Mouse (Mus musculus): ENCODE data around the gene Sorcs3.
A peak's percentile ranks its signal among the peaks of the same experiment; 100 is the strongest.

Sorcs3 gene

DNA sequence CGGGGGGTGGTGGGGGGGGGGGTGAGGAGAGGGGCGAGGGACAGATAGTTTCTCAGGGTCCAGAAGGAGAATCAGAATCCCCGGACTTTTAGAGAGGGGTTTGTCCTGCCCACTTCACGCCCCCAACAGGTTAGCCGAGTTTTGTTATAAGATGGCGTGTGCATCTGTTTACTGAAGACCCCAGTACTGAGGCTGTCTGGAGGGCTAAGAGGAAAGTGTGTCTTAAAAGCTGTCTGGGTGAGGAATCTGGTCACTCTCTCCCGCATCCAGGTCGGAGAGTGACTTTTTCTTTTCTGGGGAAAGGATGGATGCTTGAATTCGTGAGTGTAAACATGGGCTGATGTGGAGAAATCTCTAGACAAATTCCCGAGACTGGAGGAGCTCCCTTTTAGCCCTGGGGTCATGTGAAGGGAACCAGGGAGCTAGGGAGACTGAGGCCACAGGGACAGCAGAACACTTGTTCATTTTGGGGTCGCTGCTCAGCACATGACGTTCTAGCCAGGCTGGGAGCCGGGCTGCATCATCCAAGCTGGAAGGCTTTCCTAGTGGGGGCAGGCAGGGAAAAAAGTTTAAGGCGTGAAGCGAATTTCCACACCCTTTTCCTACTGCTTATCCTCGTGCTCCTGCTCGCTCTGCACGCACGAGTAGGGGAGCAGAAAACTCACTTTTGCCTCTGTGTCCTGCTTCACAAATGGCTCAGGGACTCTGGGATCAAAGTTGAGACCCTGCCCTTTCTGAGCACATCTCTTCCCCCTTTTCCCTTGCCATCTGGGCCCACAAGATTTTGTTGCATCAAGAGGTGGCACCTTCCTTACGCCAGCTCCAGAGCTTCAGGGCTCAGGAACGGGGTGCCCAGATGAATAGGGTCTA is 1.3 kb downstream of the Sorcs3 start:
- no peak overlapping the region for H3K4me3 ChIP-seq (replicated peaks; ENCODE audit: low read length)
- TF ChIP-seq POU5F1 (IDR thresholded peaks at IDR 0.05; ENCODE audit: borderline replicate concordance, low read length) (no peak), CTCF (conservative IDR thresholded peaks at IDR 0.05; ENCODE audit: low read length) (no peak)
- peaks cover 3% of the 10 kb centered on the region; the same call in 1 of the 2 replicates for H3K9me3 ChIP-seq (ENCODE audit: low read length)
- no peaks in the 10 kb centered on the region for H3K36me3 ChIP-seq (ENCODE audit: insufficient read depth, low read length)
- peaks cover 16% of the 10 kb centered on the region for H3K4me1 ChIP-seq (replicated peaks; ENCODE audit: low read depth, low read length)
- H3K27me3 ChIP-seq (ENCODE audit: insufficient read depth, low read length), result peaks cover 80% of the 10 kb centered on the region

DNA sequence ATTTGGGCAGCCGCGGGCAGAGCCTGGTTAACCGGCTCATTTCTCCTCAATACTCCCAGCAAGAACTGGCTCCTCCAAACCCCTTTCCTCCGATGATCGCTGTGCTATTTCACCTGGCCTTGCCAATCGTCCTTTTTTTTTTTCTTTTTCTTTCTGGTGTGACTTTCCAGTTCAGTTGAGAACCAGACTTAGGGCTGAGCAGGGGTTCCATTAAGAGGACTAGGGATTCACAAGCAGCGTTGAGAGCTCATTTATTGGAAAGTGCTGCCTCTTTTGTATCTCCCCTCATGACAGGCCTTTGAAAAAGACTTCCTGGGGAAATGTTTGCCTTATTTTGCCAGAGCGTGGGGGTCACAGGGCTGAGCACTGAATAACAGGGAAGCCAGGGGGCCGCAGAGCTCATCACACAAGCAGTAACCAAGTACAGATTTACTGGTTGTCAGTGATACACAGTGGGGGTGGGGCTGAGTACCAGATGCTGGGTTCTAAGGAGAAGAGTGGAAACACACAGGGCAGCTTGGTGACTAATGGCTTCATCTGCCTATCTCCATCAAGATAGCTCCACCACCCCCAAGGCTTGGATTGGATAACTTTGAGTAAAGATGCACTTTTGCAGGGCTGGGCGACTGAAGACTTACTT is 2.0 kb downstream of the Sorcs3 start:
- Histone ChIP-seq H3K9me3 (ENCODE audit: low read length) (peaks cover 7% of the 10 kb centered on the region; the same call in 1 of the 2 replicates), H3K4me3 (replicated peaks; ENCODE audit: low read length) (no peak overlapping the region), H3K36me3 (ENCODE audit: insufficient read depth, low read length) (no peaks in the 10 kb centered on the region), H3K27me3 (ENCODE audit: insufficient read depth, low read length) (peaks cover 82% of the 10 kb centered on the region), H3K4me1 (replicated peaks; ENCODE audit: low read depth, low read length) (peaks cover 16% of the 10 kb centered on the region)
- TF ChIP-seq POU5F1 (IDR thresholded peaks at IDR 0.05; ENCODE audit: borderline replicate concordance, low read length) (no peak), CTCF (conservative IDR thresholded peaks at IDR 0.05; ENCODE audit: low read length) (no peak), NANOG (IDR thresholded peaks at IDR 0.05; ENCODE audit: borderline replicate concordance, low read length) (no peak)

DNA sequence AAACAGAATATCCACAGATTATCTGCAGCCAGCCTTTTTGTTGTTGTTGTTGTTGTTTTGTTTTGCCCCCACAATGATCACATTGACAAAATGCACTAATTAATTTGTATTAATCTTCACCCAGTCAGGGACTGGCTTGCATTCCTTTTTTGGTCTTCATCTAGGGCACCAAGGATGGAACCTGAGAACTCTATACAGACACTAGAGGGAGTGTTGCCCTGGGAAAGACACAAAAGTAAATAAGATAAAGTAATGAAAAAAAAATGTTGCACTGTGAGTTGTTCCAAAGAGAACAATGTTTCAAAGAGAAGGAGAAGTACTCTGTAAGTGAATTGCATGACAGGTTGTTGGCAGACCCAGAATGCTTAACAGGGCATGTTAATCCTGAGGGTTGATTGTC is 9.6 kb downstream of the Sorcs3 start:
- H3K27me3 ChIP-seq (ENCODE audit: insufficient read depth, low read length), result peaks cover 11% of the 10 kb centered on the region
- H3K9me3 ChIP-seq (ENCODE audit: low read length), result peaks cover 7% of the 10 kb centered on the region; the same call in 1 of the 2 replicates
- no peaks in the 10 kb centered on the region for H3K36me3 ChIP-seq (ENCODE audit: insufficient read depth, low read length)
- no peak overlapping the region for H3K4me3 ChIP-seq (replicated peaks; ENCODE audit: low read length)
- no peak for TF ChIP-seq POU5F1 (IDR thresholded peaks at IDR 0.05; ENCODE audit: borderline replicate concordance, low read length)
- TF ChIP-seq NANOG (IDR thresholded peaks at IDR 0.05; ENCODE audit: borderline replicate concordance, low read length), result no peak
- no peak for TF ChIP-seq CTCF (conservative IDR thresholded peaks at IDR 0.05; ENCODE audit: low read length)
- no peaks in the 10 kb centered on the region for H3K4me1 ChIP-seq (replicated peaks; ENCODE audit: low read depth, low read length)

DNA sequence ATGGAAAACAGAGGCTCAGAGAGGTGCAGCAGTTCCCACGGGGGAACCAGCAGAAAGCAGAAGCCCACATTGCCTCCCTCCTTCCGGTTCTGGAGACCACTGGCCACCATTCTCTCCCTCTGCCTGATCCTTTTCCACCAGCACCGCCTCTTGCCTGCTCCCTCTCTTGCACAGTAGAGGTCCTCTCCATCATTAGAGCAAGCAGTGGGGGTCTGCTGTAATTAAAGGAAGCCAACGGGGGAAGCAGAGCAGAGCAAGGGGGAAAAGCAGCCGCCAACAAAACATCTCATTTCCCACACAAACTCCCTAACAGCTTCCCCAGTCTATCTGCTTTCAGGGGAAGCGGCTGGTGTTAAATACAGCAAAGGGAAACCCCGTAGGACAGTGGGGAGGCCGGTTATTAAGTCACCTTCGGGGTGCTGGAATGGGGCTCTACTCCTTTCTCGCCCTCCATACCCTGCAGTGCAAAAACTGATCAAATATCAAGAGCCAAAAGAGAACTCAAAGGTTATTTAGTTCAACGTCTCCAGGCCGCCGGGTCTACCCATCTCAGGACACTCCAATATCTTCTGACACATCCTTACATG is 32.1 kb downstream of the Sorcs3 start:
- Histone ChIP-seq H3K9me3 (ENCODE audit: low read length) (peaks cover 6% of the 10 kb centered on the region; the same call in 1 of the 2 replicates), H3K27me3 (ENCODE audit: insufficient read depth, low read length) (peaks cover 26% of the 10 kb centered on the region), H3K36me3 (ENCODE audit: insufficient read depth, low read length) (no peaks in the 10 kb centered on the region), H3K4me1 (replicated peaks; ENCODE audit: low read depth, low read length) (peaks cover 15% of the 10 kb centered on the region), H3K4me3 (replicated peaks; ENCODE audit: low read length) (no peak overlapping the region)
- TF ChIP-seq NANOG (IDR thresholded peaks at IDR 0.05; ENCODE audit: borderline replicate concordance, low read length) (no peak), CTCF (conservative IDR thresholded peaks at IDR 0.05; ENCODE audit: low read length) (no peak), POU5F1 (IDR thresholded peaks at IDR 0.05; ENCODE audit: borderline replicate concordance, low read length) (no peak)

DNA sequence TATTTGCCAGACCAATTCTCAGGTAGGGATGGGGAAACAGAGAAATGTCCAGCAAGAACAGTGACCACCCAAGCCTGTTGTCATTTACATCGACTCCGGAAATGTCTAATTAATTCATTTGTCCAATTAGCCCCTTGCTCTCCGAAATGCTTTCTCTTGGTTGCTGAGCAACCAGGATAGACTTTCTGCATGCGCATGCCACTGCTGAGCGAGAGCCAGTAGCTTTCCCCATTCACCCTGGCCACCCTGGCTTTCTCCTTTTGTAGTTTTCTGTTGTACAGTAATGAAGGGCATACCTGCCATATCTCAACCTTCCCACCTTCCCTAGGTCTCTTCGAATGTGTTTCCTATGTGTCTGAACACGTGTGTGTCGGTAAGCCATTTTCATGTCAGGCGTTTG is 32.6 kb downstream of the Sorcs3 start:
- Histone ChIP-seq H3K36me3 (ENCODE audit: insufficient read depth, low read length) (no peaks in the 10 kb centered on the region), H3K27me3 (ENCODE audit: insufficient read depth, low read length) (peaks cover 26% of the 10 kb centered on the region), H3K9me3 (ENCODE audit: low read length) (peaks cover 6% of the 10 kb centered on the region; the same call in 1 of the 2 replicates), H3K4me1 (replicated peaks; ENCODE audit: low read depth, low read length) (peaks cover 15% of the 10 kb centered on the region), H3K4me3 (replicated peaks; ENCODE audit: low read length) (no peak overlapping the region)
- TF ChIP-seq NANOG (IDR thresholded peaks at IDR 0.05; ENCODE audit: borderline replicate concordance, low read length), result peak; percentile 44; the same call in 1 of the 2 replicates
- TF ChIP-seq CTCF (conservative IDR thresholded peaks at IDR 0.05; ENCODE audit: low read length), result no peak

DNA sequence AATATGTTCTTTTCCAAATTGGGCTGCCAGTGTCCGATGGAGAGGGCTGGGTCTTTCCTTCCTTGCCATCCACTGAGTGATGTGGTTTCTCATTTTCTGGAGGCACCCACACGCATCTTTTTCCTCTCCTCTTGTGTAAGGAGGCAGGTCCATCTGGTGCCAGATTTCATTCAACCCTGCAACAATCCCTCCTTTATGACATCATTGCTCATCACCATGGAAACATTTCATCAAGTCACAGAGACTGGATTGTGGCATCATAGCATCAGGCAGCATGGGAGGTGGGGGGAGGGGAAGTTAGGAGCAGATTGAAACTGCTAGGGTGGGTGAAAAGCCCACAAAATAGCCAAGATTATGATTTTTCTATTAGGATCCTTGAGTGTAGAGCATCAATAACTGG is 35.1 kb downstream of the Sorcs3 start:
- Histone ChIP-seq H3K4me1 (replicated peaks; ENCODE audit: low read depth, low read length) (peaks cover 15% of the 10 kb centered on the region), H3K4me3 (replicated peaks; ENCODE audit: low read length) (no peak overlapping the region), H3K27me3 (ENCODE audit: insufficient read depth, low read length) (peaks cover 23% of the 10 kb centered on the region), H3K9me3 (ENCODE audit: low read length) (peaks cover 6% of the 10 kb centered on the region; the same call in 1 of the 2 replicates), H3K36me3 (ENCODE audit: insufficient read depth, low read length) (no peaks in the 10 kb centered on the region)
- TF ChIP-seq NANOG (IDR thresholded peaks at IDR 0.05; ENCODE audit: borderline replicate concordance, low read length) (no peak), CTCF (conservative IDR thresholded peaks at IDR 0.05; ENCODE audit: low read length) (no peak), POU5F1 (IDR thresholded peaks at IDR 0.05; ENCODE audit: borderline replicate concordance, low read length) (no peak)

DNA sequence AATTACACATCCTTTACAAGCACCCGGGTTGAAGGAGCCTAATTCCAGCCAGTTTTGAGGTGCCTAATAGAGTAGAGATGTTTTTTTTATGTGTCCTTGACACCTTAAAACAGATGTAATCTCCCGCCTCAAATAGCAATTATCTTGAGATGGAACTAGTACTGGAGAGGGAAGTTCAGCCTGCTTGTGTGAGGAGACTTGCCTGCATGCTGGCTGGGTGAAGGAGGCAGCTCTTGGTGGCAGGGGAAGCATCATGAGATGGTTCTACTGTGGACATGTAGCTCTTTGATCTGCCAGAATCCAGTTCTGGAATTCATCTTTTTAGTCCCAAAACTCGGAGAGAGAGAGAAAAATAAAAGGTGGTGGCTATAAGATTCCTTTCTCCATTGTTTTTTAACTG is 38.2 kb downstream of the Sorcs3 start:
- Histone ChIP-seq H3K9me3 (ENCODE audit: low read length) (no peaks in the 10 kb centered on the region), H3K4me3 (replicated peaks; ENCODE audit: low read length) (no peak overlapping the region), H3K4me1 (replicated peaks; ENCODE audit: low read depth, low read length) (no peaks in the 10 kb centered on the region; the same call in 1 of the 2 replicates), H3K36me3 (ENCODE audit: insufficient read depth, low read length) (no peaks in the 10 kb centered on the region), H3K27me3 (ENCODE audit: insufficient read depth, low read length) (peaks cover 9% of the 10 kb centered on the region)
- TF ChIP-seq NANOG (IDR thresholded peaks at IDR 0.05; ENCODE audit: borderline replicate concordance, low read length), result no peak
- no peak for TF ChIP-seq CTCF (conservative IDR thresholded peaks at IDR 0.05; ENCODE audit: low read length)
- TF ChIP-seq POU5F1 (IDR thresholded peaks at IDR 0.05; ENCODE audit: borderline replicate concordance, low read length), result no peak

DNA sequence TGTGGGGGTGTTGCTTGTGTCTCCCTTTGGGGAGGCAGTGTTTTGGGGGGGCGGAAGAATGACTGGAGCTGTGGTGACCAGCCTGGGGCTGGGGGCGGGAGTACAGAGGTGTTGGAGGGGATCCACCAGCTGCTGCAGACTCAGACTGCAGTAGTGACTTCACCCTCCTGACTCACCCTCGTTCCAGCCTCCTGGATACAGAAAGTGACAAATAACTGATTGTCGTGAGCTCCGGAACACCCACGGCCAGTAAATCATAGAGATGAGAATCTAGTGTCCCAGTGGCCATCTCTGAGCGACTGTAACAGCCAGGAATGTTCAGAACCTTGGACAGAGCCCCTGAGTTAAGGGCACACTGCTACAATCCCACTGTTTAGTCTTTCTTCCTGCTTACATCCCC is 53.4 kb downstream of the Sorcs3 start:
- Histone ChIP-seq H3K9me3 (ENCODE audit: low read length) (no peaks in the 10 kb centered on the region), H3K36me3 (ENCODE audit: insufficient read depth, low read length) (no peaks in the 10 kb centered on the region), H3K4me3 (replicated peaks; ENCODE audit: low read length) (no peak overlapping the region), H3K27me3 (ENCODE audit: insufficient read depth, low read length) (no peaks in the 10 kb centered on the region; the same call in 1 of the 2 replicates), H3K4me1 (replicated peaks; ENCODE audit: low read depth, low read length) (no peaks in the 10 kb centered on the region)
- TF ChIP-seq POU5F1 (IDR thresholded peaks at IDR 0.05; ENCODE audit: borderline replicate concordance, low read length) (no peak), CTCF (conservative IDR thresholded peaks at IDR 0.05; ENCODE audit: low read length) (no peak), NANOG (IDR thresholded peaks at IDR 0.05; ENCODE audit: borderline replicate concordance, low read length) (no peak)
